ENCODE assay signal across 20 mouse cellular contexts in genomic region chr10:112001756-112002520, GRCm38 (mm10). TPM values are rescaled to one million over a fixed set of nuclear protein-coding genes. Genes with fewer than 3 reads are reported as not detected.
DNase-seq lines count a peak whose midpoint lies in the region; ATAC-seq lines count a peak whose summit lies in the region.
"Had no signal": no experiment of that assay in that cellular context is flagged by ENCODE, and none has a peak within 500 bp of the region (broad histone marks: within the 10 kb centered on the region; RNA-seq: fewer than 3 reads in every experiment).

No protein-coding gene starts in this region.

- no peaks in the 10 kb centered on the region for H3K4me1 ChIP-seq in limb, embryonic 11.5 days (ENCODE audit: control insufficient read depth, insufficient read depth, low read length)
- H3K4me1 ChIP-seq in limb, embryonic 10.5 days = peaks cover 6% of the 10 kb centered on the region
- peaks cover 38% of the 10 kb centered on the region for H3K4me1 ChIP-seq in liver, embryonic 12.5 days
- no peaks in the 10 kb centered on the region for H3K4me1 ChIP-seq in forebrain, embryonic 15.5 days
- H3K4me1 ChIP-seq: midbrain, embryonic 13.5 days had no signal

- no peaks in the 10 kb centered on the region for H3K36me3 ChIP-seq in limb, embryonic 11.5 days (ENCODE audit: control insufficient read depth, insufficient read depth, low read length)
- no peaks in the 10 kb centered on the region for H3K36me3 ChIP-seq in limb, embryonic 10.5 days
- no peaks in the 10 kb centered on the region for H3K36me3 ChIP-seq in liver, embryonic 12.5 days
- H3K36me3 ChIP-seq in forebrain, embryonic 15.5 days = no peaks in the 10 kb centered on the region
- H3K36me3 ChIP-seq: midbrain, embryonic 13.5 days had no signal

- no peak overlapping the region for H3K27ac ChIP-seq in limb, embryonic 11.5 days (replicated peaks; ENCODE audit: low read depth, low read length)
- H3K27ac ChIP-seq in limb, embryonic 10.5 days = no peak overlapping the region
- H3K27ac ChIP-seq in liver, embryonic 12.5 days = peak overlapping the region; percentile 45
- no peak overlapping the region for H3K27ac ChIP-seq in forebrain, embryonic 15.5 days (replicated peaks)
- H3K27ac ChIP-seq: midbrain, embryonic 13.5 days had no signal

- H3K27me3 ChIP-seq in limb, embryonic 11.5 days (ENCODE audit: control insufficient read depth, insufficient read depth, low read length) = no peaks in the 10 kb centered on the region
- no peaks in the 10 kb centered on the region for H3K27me3 ChIP-seq in limb, embryonic 10.5 days (ENCODE audit: low read depth, poor library complexity, severe bottlenecking)
- no peaks in the 10 kb centered on the region for H3K27me3 ChIP-seq in liver, embryonic 12.5 days (replicated peaks)
- no peaks in the 10 kb centered on the region for H3K27me3 ChIP-seq in forebrain, embryonic 15.5 days
- H3K27me3 ChIP-seq: midbrain, embryonic 13.5 days had no signal

- peak; percentile 19 for DNase-seq in limb, embryonic 11.5 days (ENCODE audit: low spot score)
- no peak for DNase-seq in limb, embryonic 10.5 days (ENCODE audit: low spot score)
- peak; percentile 19 for DNase-seq in MEL-GATA-1-ER (ENCODE audit: extremely low read depth, low read depth)
- no peak for DNase-seq in ovary, adult 18-20 months (ENCODE audit: low spot score)
- DNase-seq in right cerebral cortex, postnatal 10 days (ENCODE audit: low spot score in 2 of 2) = no peak
- DNase-seq: cerebellum, postnatal 14 days; heart, postnatal 4 days; lung, embryonic 14.5 days had no signal

- H3K9me3 ChIP-seq in limb, embryonic 11.5 days (ENCODE audit: control insufficient read depth, low read length) = no peaks in the 10 kb centered on the region
- H3K9me3 ChIP-seq in limb, embryonic 10.5 days (replicated peaks) = no peaks in the 10 kb centered on the region
- H3K9me3 ChIP-seq in liver, embryonic 12.5 days (replicated peaks) = no peaks in the 10 kb centered on the region
- H3K9me3 ChIP-seq in forebrain, embryonic 15.5 days = no peaks in the 10 kb centered on the region
- H3K9me3 ChIP-seq: midbrain, embryonic 13.5 days had no signal

- no peak overlapping the region for H3K4me3 ChIP-seq in limb, embryonic 11.5 days (ENCODE audit: low read depth, low read length)
- no peak overlapping the region for H3K4me3 ChIP-seq in limb, embryonic 10.5 days
- H3K4me3 ChIP-seq in liver, embryonic 12.5 days = no peak overlapping the region
- no peak overlapping the region for H3K4me3 ChIP-seq in forebrain, embryonic 15.5 days
- H3K4me3 ChIP-seq: midbrain, embryonic 13.5 days had no signal

- H3K9ac ChIP-seq in limb, embryonic 11.5 days (ENCODE audit: low read length) = no peak overlapping the region
- H3K9ac ChIP-seq in liver, embryonic 12.5 days = no peak overlapping the region
- H3K9ac ChIP-seq in forebrain, embryonic 15.5 days (replicated peaks) = no peak overlapping the region
- H3K9ac ChIP-seq: lung, embryonic 14.5 days; midbrain, embryonic 13.5 days had no signal

- no peak for ATAC-seq in limb, embryonic 11.5 days (ENCODE audit: insufficient number of reproducible peaks, low FRiP score, low TSS enrichment, low read depth)
- ATAC-seq in liver, embryonic 12.5 days = peak; percentile 31; the same call in 1 of the 2 replicates
- peak; percentile 25 for ATAC-seq in monocyte, adult 5-6 weeks (replicated peaks; ENCODE audit: insufficient number of reproducible peaks, low FRiP score, low TSS enrichment, poor library complexity, severe bottlenecking)
- ATAC-seq in forebrain, embryonic 15.5 days (replicated peaks) = no peak
- ATAC-seq: forebrain, embryonic 14.5 days; midbrain, embryonic 13.5 days had no signal

- no peak overlapping the region for H3K4me2 ChIP-seq in limb, embryonic 11.5 days (ENCODE audit: low read depth, severe bottlenecking)
- peak overlapping the region; percentile 52 for H3K4me2 ChIP-seq in liver, embryonic 12.5 days
- no peak overlapping the region for H3K4me2 ChIP-seq in forebrain, embryonic 15.5 days (replicated peaks)
- H3K4me2 ChIP-seq: heart, embryonic 11.5 days; lung, embryonic 14.5 days; midbrain, embryonic 13.5 days had no signal

- WGBS in limb, embryonic 11.5 days = 89% methylated on average over 9 of the region's 9 CpGs
- WGBS in limb, embryonic 10.5 days = 89% methylated on average over 9 of the region's 9 CpGs
- WGBS in liver, embryonic 12.5 days (ENCODE audit: insufficient replicate concordance) = 35% methylated on average over 9 of the region's 9 CpGs
- WGBS in forebrain, embryonic 15.5 days = 90% methylated on average over 9 of the region's 9 CpGs

RNA-seq across cellular contexts. Expression of gene Glipr1, which starts 0.5 kb away (rescaled TPM):
- 1.5 and 1.7 TPM in 2 replicates for polyA plus RNA-seq in limb, embryonic 11.5 days (2014; fragmentation: Nextera tagmentation; extraction: Ambion mirVana)
- 0.78 and 1.2 TPM in 2 replicates for polyA plus RNA-seq in limb, embryonic 10.5 days (2016; fragmentation: Nextera tagmentation; extraction: Ambion mirVana)
- 6.3 and 6.9 TPM in 2 replicates for polyA plus RNA-seq in liver, embryonic 12.5 days (2016; fragmentation: Nextera tagmentation; extraction: Ambion mirVana)
- total RNA-seq in monocyte, adult 5-6 weeks (2017) = 136 to 239 TPM (median 213 TPM) in 3 replicates
- 0.42 and 0.65 TPM in 2 replicates for polyA plus RNA-seq in forebrain, embryonic 15.5 days (2015; fragmentation: Nextera tagmentation; extraction: Ambion mirVana)

RNA-seq across cellular contexts. Expression of gene Krr1, which starts 29.5 kb away (rescaled TPM):
- polyA plus RNA-seq in limb, embryonic 11.5 days (2014; fragmentation: Nextera tagmentation; extraction: Ambion mirVana) = 64.7 and 66.4 TPM in 2 replicates
- polyA plus RNA-seq in limb, embryonic 10.5 days (2016; fragmentation: Nextera tagmentation; extraction: Ambion mirVana) = 53.3 and 58.7 TPM in 2 replicates
- polyA plus RNA-seq in liver, embryonic 12.5 days (2016; fragmentation: Nextera tagmentation; extraction: Ambion mirVana) = 37.1 and 40.0 TPM in 2 replicates
- total RNA-seq in monocyte, adult 5-6 weeks (2017) = 29.9 to 37.7 TPM (median 33.8 TPM) in 3 replicates
- polyA plus RNA-seq in forebrain, embryonic 15.5 days (2015; fragmentation: Nextera tagmentation; extraction: Ambion mirVana) = 47.8 and 51.1 TPM in 2 replicates

RNA-seq across cellular contexts. Expression of gene Glipr1l1, which starts 58.1 kb away (rescaled TPM):
- not detected in 2 replicates for polyA plus RNA-seq in limb, embryonic 11.5 days (2014; fragmentation: Nextera tagmentation; extraction: Ambion mirVana)
- polyA plus RNA-seq in limb, embryonic 10.5 days (2016; fragmentation: Nextera tagmentation; extraction: Ambion mirVana) = not detected in 2 replicates
- not detected in 2 replicates for polyA plus RNA-seq in liver, embryonic 12.5 days (2016; fragmentation: Nextera tagmentation; extraction: Ambion mirVana)
- not detected in 3 replicates for total RNA-seq in monocyte, adult 5-6 weeks (2017)
- polyA plus RNA-seq in forebrain, embryonic 15.5 days (2015; fragmentation: Nextera tagmentation; extraction: Ambion mirVana) = not detected in 2 replicates
- total RNA-seq: gastrocnemius, adult 8-10 months; heart, postnatal 4 days; left cerebral cortex, postnatal 10 days had no signal
- polyA plus RNA-seq: embryonic facial prominence, embryonic 14.5 days; forebrain, embryonic 14.5 days; heart, embryonic 11.5 days; large intestine, adult 2 months; lung, embryonic 14.5 days; midbrain, embryonic 13.5 days; neural tube, embryonic 11.5 days; stomach, embryonic 16.5 days had no signal

Comparison
In these comparisons a context has a peak if more than half of its experiments do, and no peak if none do; other contexts are left out.
1. DNase-seq: peak in limb, embryonic 11.5 days (single experiment) and MEL-GATA-1-ER (single experiment); none in limb, embryonic 10.5 days (single experiment), ovary, adult 18-20 months (single experiment) and right cerebral cortex, postnatal 10 days (0 of 2).
2. ATAC-seq: peak in liver, embryonic 12.5 days (single experiment) and monocyte, adult 5-6 weeks (single experiment); none in limb, embryonic 11.5 days (single experiment) and forebrain, embryonic 15.5 days (single experiment).